Mouse (Mus musculus) cerebellum, postnatal 4 days (tissue): ENCODE measurements around the gene Men1.

Experiments
- DNase-seq, 2 experiments: peaks; one replicate each; pipeline ENCODE4 v3.0.0; 2022; ENCODE audit warnings: low spot score in 2 of 2, mixed read lengths in 1 of 2

Gene Men1

DNA sequence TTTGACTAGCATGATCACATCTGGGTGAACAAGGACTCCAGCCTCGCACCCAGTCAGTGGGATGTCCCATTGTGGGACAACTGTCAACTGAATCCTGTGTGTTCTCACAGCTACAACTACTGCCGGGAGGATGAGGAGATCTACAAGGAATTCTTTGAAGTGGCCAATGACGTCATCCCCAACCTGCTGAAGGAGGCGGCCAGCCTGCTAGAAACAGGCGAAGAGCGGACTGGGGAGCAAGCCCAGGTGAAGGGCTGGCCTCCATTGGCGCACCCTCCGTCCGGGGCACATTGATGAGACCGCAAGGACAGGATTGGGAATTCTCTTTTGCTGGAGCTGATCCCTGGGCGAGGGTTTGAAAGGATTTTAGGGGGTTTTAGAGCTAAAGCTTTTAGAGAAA lies 3.9 kb downstream of the Men1 start:
- DNase-seq = no peak

DNA sequence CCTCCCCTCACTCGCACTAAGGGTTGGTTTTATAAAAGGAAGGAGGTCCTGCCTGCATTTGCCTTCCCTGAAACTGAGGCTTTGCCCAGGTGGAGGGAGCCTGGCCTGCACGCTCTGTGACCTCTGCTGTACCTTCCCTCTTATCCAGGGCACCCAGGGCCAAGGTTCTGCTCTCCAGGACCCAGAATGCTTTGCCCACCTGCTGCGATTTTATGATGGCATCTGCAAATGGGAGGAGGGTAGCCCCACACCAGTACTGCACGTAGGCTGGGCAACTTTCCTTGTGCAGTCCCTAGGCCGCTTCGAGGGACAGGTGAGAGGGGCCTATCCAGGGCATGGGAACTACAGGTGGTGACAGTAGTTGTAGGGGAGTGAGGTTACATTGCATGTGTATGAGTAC lies 4.4 kb downstream of the Men1 start:
- DNase-seq = no peak

DNA sequence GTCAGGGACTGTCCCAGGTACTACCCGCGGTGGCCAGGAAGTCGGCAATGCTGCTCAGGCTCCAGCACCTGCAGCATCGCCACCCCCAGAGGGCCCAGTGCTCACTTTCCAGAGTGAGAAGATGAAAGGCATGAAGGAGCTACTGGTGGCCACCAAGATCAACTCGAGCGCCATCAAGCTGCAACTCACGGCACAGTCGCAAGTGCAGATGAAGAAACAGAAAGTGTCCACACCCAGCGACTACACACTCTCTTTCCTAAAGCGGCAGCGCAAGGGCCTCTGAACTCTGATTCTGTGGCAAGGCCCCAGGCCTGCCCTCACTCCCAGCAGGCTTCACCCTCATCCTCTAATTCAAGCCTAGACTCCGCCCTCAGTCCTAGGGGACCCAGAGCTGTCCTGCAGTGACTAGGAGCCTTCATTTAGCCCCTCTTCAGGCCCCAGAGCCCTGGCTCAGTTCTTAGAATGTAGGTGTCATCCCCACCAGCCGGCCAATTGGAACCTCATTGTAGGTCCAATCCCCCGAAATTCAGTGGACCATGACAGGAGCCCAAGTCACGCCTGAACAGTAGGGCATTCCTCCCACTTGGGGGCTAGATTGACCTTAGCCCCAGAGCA lies 5.2 kb downstream of the Men1 start:
- DNase-seq = no peak

- DNase-seq = peak; percentile 48 to 72
Observed at GRCm38 (mm10) chr19:6340524-6341452, 6.0 kb downstream of the Men1 start, which contains the start of gene Map4k2. TSS of gene Map4k2 (plus strand) at chr19:6341135.

DNA sequence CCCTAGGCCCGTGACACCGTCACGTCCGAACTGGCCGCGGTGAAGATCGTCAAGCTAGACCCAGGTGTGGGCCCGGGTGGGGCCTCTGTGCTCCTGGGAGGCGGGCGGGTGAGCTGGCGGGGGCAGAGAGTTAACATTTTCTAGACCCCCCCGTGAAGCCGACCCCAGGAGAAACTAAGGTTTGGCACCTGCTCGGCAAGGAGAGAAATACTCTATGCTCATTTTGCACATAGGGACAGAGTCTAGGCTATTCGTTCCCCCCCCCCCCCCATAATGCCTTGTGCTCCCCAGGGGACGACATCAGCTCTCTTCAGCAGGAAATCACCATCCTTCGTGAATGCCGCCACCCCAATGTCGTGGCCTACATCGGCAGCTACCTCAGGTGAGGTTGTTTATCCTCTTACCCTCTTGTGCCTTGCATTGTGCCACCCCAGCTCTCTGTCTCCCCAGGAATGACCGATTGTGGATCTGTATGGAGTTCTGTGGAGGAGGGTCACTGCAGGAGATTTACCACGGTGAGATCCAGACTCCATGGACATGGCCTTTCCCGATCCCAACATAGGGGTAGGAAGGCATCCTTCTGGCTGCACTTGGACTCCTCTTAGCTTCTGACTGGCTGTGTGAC lies 6.8 kb downstream of the Men1 start:
- no peak for DNase-seq

DNA sequence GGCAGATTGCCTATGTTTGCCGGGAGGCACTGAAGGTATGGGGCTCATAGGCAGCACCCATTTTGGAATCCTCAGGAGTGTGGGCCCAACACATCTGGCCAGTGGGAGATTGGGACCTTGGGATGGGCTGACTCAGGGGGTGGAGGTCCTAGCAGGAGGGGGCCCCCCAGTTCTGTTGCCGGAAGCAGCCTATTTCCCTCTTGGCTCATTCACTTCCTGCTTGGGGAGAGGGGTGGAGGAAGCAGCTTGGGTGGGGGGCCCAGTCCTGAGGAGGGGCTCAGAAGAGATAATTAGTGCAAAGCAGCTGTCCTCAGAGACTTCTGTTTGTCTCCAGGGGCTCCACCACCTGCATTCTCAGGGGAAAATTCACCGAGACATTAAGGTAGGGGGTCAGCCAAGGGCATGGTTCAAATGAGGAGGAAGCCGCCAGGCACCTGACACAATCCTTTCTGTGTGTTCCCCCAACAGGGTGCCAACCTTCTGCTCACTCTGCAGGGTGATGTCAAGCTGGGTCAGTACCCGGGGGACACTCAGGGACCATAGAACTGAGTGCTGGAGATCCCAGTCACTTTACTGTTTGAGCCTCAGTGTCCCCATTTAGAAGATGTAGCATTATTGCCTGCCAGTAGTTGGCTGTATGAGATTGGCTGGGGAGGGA lies 7.6 kb downstream of the Men1 start:
- DNase-seq = no peak

- DNase-seq = no peak
Observed at GRCm38 (mm10) chr19:6343066-6343925, 8.5 kb downstream of the Men1 start.

- no peak for DNase-seq
Observed at GRCm38 (mm10) chr19:6343996-6344395, 9.2 kb downstream of the Men1 start.

- DNase-seq = no peak
Observed at GRCm38 (mm10) chr19:6346023-6346422, 11.2 kb downstream of the Men1 start.

DNA sequence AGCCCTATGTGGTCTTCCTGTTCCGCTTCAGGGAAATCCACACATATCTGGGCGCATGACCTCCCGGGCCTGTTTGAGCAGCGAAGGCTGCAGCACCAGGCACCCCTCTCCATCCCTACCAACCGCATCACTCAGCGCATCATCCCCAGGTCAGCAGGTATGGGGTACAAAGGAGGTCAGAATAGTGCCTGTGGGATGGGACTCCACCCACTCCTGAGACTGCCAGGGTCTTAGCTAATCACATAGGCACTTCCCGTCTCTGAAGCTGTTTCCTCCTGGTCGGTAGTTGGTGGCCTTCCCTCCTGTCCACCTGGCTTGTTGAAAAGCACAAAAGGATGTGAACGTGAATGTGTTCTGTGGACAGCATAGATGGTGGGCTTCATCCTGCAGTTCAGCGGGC lies 11.9 kb downstream of the Men1 start:
- no peak for DNase-seq

GRCm38 (mm10) chr19:6347615-6348014 lies 12.8 kb downstream of the Men1 start:
- DNase-seq = no peak

- DNase-seq = no peak
Observed at GRCm38 (mm10) chr19:6348717-6349116, 13.9 kb downstream of the Men1 start.

- DNase-seq = no peak
Observed at GRCm38 (mm10) chr19:6349215-6349983, 14.6 kb downstream of the Men1 start.

- no peak for DNase-seq
Observed at GRCm38 (mm10) chr19:6351431-6352106, 16.8 kb downstream of the Men1 start.

- no peak for DNase-seq
Observed at GRCm38 (mm10) chr19:6352107-6352505, 17.3 kb downstream of the Men1 start.

DNA sequence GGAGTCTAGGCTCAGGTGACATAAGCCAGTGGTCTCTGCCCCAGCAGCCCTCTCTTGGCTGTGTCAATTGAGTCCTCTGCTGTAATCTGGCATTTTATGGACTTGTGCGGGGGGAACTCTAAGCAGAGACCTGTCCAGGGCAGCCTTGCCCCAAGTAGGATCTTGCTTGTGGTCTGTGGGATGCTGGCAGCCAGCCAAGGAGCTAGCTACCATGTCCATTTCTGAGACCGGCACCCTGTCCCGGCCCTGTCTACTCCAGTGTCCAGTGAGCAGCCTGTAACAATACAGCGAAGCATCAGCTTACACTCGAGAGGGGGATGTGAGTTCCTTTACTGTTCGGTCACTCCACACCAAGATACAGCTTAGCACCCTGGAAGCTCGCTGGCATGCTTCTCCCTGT lies 19.3 kb downstream of the Men1 start:
- no peak for DNase-seq

GRCm38 (mm10) chr19:6361291-6361690 lies 26.5 kb downstream of the Men1 start:
- DNase-seq = no peak

DNA sequence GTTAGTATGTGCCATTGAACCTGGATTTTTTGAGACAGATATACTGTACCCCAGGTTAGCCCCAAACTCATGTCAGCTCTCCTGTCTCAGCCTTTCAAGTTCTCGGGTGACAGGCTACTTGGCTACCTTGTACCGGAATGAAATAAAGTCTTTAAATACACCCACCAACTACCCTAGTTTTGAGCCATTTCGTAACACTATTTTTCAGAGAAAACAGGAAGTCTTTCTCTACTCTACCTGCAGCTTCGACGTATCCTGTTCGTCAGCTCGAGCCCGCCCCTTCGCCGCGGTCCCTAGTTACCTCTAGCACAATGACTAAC lies 28.3 kb downstream of the Men1 start:
- DNase-seq = no peak

- peak; percentile 97 to 99 for DNase-seq
Observed at GRCm38 (mm10) chr19:6363411-6364240, 28.8 kb downstream of the Men1 start, which contains the start of gene Sf1. TSS of gene Sf1 (plus strand) at chr19:6363690.
